Mouse (Mus musculus): ENCODE measurements around the gene N4bp1.

The N4bp1 gene

DNA sequence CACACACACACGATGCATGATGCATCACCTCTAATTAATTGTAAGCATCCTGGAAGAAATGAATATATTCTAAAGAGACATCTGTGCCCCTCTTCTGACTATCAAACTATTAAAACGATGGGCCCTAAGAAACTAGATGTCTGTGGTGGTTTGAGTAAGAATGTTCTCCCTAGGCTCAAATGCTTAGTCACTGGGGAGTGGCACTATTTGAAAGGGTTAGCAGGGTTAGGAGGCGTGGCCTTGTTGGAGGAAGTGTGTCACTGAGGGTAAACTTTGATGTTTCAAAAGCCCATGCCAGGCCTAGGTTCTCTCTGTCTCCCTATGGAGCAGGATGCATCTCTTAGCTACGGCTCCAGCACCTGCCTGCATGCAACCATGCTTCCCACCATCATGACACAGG is 10.3 kb upstream of the N4bp1 start:
- no peak for DNase-seq (ENCODE audit: low spot score)

DNA sequence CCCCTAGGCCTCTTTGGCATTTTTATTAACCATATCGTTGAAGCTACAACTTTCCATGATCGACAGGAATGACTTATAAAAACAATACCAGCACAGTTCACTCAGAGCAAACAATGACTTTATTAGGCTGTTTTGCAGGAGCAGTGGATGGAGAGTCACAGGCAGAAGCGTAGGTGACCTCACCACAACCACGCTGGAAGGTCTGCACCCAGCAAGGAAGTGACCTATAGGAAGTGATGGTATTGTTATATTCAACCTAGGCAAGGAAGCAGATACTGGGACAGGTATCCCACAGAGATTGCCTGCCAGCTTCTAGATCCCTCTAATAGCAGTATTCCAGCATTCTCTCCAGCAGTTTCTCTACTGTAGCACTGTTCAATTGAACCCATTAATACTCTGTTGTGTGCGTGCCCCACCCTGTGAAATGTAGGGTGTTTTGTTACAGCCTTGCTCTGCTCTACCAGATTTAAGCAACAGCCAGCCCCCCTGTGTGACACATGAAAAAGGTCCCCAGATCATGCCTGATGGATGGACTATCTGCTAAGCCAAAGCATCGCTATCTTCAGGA is 9.2 kb upstream of the N4bp1 start:
- DNase-seq (ENCODE audit: low spot score) = no peak

DNA sequence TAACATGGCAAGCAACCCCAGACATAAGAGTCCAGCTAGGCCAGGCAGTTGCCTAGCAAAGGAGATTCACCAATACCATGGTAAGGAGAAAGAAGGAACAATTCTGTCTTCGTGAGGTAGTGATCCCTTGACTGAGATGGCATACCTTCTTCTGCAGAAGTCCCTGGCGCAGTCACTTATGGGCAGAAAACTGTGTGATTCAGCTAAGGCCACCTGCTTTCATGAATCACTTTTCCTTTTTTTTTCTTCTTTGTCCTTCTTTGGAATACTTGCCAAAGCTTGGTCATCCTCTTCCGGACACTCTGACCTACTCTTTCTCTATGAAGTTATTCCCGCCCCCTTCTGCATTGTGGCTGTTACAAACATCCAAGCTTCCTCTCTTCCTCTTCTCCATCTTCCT is 8.5 kb upstream of the N4bp1 start:
- no peak for DNase-seq (ENCODE audit: low spot score)

DNA sequence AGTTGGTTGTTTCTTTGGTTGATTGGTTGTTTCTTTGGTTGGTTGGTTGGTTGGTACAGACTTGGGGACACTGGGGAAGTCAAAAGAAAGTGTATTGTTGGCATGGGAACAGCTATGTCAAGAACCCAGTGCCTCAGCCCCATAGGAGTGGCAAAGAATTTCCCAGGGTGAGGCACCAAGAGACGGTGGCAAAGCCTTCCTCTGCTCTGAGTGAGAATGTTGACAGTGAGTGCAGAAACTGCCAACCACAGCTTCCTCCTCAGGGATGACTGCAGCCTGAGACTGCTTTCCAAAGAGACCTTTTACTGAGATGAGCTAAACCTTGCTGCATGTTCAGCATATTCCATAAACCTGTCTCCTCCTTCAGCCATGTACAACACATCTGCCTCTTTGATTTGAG is 6.5 kb upstream of the N4bp1 start:
- no peak for DNase-seq (ENCODE audit: low spot score)

- DNase-seq (ENCODE audit: low spot score) = no peak
Measured at GRCm38 (mm10) chr8:86888058-86888939, 3.2 kb upstream of the N4bp1 start.

- no peak for DNase-seq (ENCODE audit: low spot score)
Measured at GRCm38 (mm10) chr8:86884067-86884466, 991 bp downstream of the N4bp1 start.

- DNase-seq (ENCODE audit: low spot score) = no peak
Measured at GRCm38 (mm10) chr8:86882568-86883478, 2.2 kb downstream of the N4bp1 start.

DNA sequence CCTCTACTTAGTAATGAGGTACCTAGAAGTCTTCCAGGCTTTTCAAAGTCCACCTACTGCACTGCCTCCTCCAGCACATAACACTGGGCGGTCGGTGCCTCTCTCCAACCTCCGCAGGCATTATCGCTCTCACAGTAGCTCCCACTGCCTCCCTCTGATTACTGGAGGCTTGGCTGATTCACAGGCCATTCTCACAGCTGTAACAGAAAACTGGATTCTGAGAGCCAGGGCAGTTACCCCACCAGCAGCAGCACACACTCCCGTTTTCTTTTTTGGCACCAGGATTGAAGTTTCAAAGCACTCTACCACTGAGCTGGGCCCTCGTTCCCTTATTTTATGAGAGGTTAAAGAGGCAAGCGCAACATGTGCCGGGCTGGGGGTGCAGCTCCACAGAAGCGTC is 3.1 kb downstream of the N4bp1 start:
- DNase-seq (ENCODE audit: low spot score) = no peak

DNA sequence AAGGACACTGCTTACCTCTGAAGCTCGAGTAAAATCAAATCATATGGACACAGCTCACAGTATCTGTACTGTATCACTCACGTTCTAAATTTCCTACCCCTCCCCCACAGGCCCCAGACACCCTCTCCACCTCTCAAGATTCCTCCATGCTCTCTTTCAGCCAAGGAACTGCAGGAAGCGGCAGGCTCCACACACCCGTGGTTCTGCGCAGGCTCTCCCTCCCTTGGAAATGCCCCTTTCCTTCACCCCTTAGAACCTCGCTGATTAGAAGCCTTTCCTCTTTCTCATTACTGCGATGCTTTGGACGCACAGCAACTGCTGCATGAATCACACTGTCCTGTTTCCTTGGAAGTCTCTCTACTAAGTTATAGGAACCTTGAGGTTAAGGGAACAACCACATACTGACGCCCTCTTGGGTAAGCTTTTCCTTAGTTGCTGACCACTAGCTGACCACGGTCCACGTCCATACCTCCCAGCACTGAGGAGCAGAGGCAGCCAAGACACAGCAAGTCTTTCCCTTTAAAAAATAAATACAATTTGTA is 3.9 kb downstream of the N4bp1 start:
- DNase-seq (ENCODE audit: low spot score) = no peak

DNA sequence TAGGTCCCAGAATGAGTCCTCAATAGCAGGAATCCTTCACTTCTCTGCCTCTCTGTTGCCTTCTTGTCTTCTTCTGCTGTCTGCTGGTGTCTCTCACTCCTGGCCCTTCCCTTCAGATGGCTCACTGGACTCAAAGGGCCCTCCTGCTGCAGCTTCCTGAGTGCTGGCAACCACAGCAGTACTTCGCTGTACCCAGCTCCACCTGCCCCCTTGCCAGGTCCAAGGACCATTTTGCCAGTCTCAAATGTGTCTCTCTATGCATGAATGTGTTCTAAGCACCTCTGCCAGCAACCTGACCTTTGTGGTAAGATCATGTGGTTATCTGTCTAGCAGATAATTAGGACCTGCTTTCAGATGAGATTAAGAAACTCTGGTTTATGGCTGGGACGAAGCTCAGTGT is 8.2 kb downstream of the N4bp1 start:
- DNase-seq (ENCODE audit: low spot score) = no peak

DNA sequence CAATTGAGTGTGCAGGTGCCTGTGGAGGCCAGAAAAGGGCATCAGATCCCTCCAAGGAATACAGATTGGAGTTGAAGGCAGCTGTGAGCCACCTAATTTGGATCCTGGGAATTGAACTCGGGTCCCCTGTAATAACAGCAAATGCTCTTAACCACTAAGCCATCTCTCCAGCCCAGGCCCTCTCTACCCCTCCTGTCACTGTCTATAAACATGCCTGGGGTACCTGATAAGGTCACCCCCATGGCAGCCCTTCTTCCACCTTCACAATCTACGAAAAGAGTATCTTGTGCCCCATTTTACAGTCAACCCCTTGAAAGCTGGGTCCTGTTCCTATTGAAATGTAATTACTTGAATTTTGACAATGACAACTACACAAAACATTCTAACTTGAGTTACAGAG is 11.0 kb downstream of the N4bp1 start:
- no peak for DNase-seq (ENCODE audit: low spot score)

GRCm38 (mm10) chr8:86873151-86873550 is 11.9 kb downstream of the N4bp1 start:
- no peak for DNase-seq (ENCODE audit: low spot score)

DNA sequence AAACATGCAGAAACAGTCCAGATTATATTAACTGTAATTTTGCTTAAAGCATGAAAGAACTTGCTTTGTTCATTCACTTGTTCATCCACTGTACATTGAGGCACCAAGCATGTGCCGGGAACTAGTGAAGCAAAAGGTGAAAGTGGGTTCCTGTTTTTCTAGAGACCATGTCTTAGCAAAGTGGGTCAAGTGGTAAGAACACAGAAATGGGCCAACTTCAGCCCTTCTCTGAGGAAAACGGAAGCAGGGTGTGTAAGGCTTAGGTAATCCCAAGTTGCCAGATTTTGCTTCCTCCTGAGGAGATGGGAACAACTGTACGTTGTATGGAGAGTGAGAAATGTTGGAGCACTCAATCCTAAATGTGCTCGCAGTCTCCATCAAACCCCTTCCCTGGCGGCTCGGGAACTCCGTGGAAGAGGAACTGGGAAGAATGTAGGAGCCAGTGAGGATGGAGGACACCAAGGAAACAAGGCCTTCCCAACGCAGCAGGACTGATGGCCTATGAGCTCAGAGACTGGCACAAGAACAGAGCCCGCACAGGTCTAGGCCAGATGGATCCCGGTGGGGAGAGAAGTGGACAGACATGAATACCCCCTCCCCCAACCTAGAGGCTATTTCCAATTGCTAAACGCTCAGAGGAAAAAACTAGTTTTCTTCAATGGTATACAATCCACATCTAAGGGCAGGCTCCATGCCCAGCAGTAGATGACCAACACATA is 12.8 kb downstream of the N4bp1 start:
- no peak for DNase-seq (ENCODE audit: low spot score)

- DNase-seq (ENCODE audit: low spot score) = no peak
Measured at GRCm38 (mm10) chr8:86871421-86871820, 13.6 kb downstream of the N4bp1 start.

DNA sequence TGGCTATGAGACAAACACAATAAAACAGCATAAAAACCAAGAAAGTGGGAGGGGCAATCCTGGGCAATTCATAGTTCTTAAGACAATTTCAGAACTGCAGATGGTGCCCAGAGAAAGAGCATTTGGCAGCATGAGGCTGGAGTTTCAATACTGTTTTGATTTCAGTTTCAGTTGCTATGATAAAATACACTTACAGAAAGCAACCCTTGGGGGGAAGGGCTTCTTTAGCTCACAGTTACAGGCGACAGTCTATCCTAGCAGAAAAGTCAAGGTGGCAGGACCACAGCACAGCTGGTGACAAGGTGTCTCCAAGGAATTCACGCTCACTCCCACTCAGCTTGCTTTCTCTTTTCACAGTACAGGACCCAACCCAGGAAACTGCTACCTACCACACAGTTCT is 14.3 kb downstream of the N4bp1 start:
- DNase-seq (ENCODE audit: low spot score) = no peak

DNA sequence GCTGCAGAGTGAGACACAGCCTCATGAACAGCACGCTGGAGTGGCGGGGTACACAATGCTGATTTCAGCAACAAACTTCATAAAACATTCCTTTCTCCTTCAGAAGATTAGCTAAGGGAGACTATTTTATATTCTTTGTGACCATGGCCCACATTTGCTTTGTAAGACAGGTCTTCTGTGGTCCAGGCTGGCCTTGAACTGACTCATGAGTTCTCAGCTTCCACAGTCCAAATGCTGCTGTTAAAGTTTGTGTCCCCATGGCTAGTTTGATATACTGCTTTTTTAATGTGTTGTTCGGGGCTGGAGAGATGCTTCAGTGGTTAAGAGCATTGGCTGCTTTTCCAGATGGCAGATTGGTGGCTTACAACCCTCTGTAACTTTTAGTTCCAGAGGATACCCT is 17.0 kb downstream of the N4bp1 start:
- no peak for DNase-seq (ENCODE audit: low spot score)

GRCm38 (mm10) chr8:86864764-86865163 is 20.3 kb downstream of the N4bp1 start:
- DNase-seq (ENCODE audit: low spot score) = no peak

GRCm38 (mm10) chr8:86862837-86863236 is 22.2 kb downstream of the N4bp1 start:
- no peak for DNase-seq (ENCODE audit: low spot score)

DNA sequence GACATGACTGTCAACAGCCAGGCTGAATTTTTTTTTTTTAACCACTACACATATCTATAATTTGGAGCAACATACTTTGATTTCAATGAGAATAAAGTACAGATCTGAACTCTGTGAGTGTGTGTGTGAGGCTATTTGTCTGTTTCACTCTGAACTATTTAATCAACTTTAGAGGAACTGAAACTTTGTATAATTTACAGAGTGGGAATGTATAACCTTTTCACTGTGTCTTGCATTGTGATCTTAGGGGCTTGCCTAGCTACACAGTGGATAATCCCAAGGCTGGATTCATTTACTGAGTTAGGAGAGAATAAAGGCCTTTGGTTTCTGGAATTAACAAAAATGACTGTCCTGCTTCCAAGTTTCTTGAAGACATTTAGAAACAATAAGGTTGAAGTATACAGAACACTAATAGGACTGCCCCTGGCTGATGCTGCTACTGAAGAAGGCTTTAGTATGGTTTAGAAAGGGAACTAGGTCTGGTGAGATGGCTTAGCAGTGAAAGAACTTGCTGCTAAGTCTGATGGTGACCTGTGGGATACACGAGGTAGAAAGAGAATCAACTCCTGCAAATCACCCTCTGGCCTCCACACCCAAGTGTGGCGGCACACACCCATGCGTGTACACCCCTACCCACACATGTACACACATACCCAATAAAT is 22.8 kb downstream of the N4bp1 start:
- no peak for DNase-seq (ENCODE audit: low spot score)

DNA sequence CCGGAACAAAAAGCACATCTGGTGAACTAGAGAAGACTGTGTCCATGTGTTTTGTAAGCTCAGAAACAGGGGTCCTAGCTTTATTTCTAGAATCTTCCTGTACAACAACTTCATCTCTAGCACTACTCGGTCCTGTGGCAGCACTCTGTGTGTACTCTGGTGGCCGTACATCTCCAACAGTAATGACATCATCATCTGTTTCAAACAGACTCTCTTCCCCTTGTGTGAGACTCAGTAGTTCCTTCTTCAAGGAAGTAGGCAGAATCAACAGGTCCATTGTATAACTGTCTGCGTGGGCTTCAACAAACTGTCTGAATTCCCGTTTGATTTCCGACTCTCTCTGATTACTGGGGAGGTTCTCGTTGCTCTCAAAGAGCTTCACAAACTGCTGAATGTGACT is 23.5 kb downstream of the N4bp1 start:
- no peak for DNase-seq (ENCODE audit: low spot score)

DNA sequence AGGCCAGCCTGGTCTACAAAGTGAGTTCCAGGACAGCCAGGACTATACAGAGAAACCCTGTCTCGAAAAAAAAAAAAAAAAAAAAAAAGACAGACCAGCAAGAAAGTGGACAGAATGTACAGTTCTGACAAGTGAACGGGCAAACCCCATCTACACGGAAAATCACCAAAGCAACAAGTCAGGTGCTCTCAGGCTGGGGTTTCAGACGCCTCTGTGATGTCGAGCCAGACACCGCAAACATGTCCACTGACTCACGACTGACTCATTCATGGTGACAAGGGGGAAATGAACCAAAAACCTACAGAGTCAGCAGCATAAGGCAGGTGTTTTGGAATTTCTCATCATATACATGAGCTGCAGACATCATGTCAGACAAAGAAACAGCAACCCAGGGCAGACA is 28.8 kb downstream of the N4bp1 start:
- DNase-seq (ENCODE audit: low spot score) = no peak
